Mouse (Mus musculus) CH12.LX (cell line): ENCODE results near the gene Pramef8.

Experiments used
- CTCF ChIP-seq, 2 experiments: IDR thresholded peaks in 1 of 2; conservative IDR thresholded peaks in 1 of 2; 2 replicates each; pipeline ENCODE4 v1.5.1; 2011 to 2012; ENCODE audit warnings: low read depth in 2 of 2, low read length in 2 of 2, improper control_type of control experiment in 1 of 2, inconsistent platforms in 1 of 2, mild to moderate bottlenecking in 1 of 2, moderate library complexity in 1 of 2
- HCFC1 ChIP-seq: IDR thresholded peaks from 2 replicates; pipeline ENCODE4 v1.6.1; 2012; ENCODE audit warnings: low read depth, mild to moderate bottlenecking, inconsistent platforms, low read length, improper control_type of control experiment
- TBP ChIP-seq: conservative IDR thresholded peaks from 2 replicates; pipeline ENCODE4 v1.6.1; 2011; ENCODE audit warnings: low read depth, low read length, improper control_type of control experiment
- USF1 ChIP-seq: IDR thresholded peaks from 2 replicates; pipeline ENCODE4 v1.6.1; 2014; ENCODE audit warnings: low read depth, mild to moderate bottlenecking, inconsistent platforms, low read length, improper control_type of control experiment

- TF ChIP-seq CTCF (conservative IDR thresholded peaks at IDR 0.05 in 1 of 2, IDR thresholded peaks at IDR 0.05 in 1 of 2; ENCODE audit: low read depth in 2 of 2, low read length in 2 of 2) (no peak), HCFC1 (no peak), TBP (no peak), USF1 (no peak)
These were observed 30.1 kb upstream of the Pramef8 start for GRCm38 (mm10) chr4:143382163-143382562.
